Mouse (Mus musculus) bone marrow, adult 2 months (tissue): ENCODE data around the gene AW549877.

Experiments
- CTCF ChIP-seq: fragments of 200-500 bp; IDR thresholded peaks from 2 replicates; pipeline ENCODE4 v1.5.1; 2011; ENCODE audit warnings: low read length, control low read depth; ENCODE audit not compliant: control insufficient read depth, insufficient read depth
- POLR2A ChIP-seq: fragments of 200-500 bp; IDR thresholded peaks from 2 replicates; pipeline ENCODE4 v1.6.1; 2011; ENCODE audit warnings: low read depth, mild to moderate bottlenecking, control low read depth, low read length, borderline replicate concordance; ENCODE audit not compliant: control insufficient read depth

DNA sequence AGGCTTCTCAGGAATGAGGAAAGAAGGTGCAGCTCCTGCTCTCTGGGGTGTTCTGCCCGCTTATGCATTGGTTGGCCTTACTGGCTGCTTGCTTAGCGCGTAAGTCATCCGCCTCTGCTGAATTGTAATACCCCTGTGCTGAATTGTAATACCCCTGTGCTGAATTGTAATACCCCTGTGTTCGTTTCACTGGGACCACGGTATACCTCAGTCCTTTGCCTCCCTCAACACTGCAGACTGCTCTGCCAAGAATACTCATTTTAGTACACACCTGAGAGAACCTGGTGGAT is 32.8 kb upstream of the AW549877 start:
- no peak for TF ChIP-seq CTCF
- no peak for TF ChIP-seq POLR2A
